Mouse (Mus musculus) left cerebral cortex, postnatal 10 days (tissue): Measurements from ENCODE around the gene Zfp787. TPM values are rescaled to one million over a fixed set of nuclear protein-coding genes. Genes with fewer than 3 reads are reported as not detected.
A peak's percentile ranks its signal among the peaks of the same experiment; 100 is the strongest.
"Not testable (repeated sequence)": the region's sequence is repeated elsewhere in the genome, so short reads cannot be mapped to it uniquely, and the experiment has no call there.

Experiments used
- DNase-seq, 2 experiments: peaks; one replicate each; pipeline ENCODE4 v3.0.0; 2021 to 2022; ENCODE audit warnings: low spot score in 2 of 2, mixed read lengths in 1 of 2; ENCODE audit errors: extremely low spot score in 1 of 2
- intact Hi-C: fragments of 180-260 bp; cut with DNase I; formaldehyde crosslinking; loops from one replicate; pipeline ENCODE4 v1.15.1; 2025
- total RNA-seq, 2 experiments: library from RNA; stranded (reverse); gene quantifications; 2 replicates each; pipeline ENCODE4 v1.2.3; 2021

Zfp787 gene
- total RNA-seq, result 10 to 100 TPM; 26.1 to 27.2 TPM

DNA sequence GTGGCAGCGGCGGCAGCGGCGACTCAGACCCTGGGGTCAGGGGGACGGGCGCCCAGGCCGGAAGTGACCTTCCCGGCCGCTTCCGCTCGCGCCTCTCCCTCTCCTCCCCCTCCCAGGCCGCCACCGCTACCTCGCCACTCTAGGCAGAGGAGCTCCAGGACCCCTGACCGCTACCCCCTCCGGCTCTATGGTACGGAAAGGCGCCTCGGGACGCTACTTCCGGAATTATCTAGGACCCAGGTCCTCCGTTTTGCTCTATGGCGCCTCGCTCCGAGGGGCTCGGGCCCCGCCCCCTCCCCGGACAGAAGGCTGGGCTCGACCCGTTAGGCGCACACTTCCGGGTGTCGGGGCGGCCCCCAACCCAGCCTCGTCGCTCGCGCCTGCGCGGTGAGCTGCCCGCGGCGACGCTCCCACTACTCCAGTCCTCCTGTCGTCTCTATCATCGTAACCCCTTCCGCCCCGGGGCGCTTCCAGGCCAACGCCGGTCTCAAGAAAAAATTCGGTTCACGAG, at the start of gene Zfp787:
TSS of gene Zfp787 (minus strand) at position 97 of the 511 bp plus-strand sequence.
- DNase-seq, result peak; percentile 97 to 99
- intact Hi-C loops, result no loop called here

DNA sequence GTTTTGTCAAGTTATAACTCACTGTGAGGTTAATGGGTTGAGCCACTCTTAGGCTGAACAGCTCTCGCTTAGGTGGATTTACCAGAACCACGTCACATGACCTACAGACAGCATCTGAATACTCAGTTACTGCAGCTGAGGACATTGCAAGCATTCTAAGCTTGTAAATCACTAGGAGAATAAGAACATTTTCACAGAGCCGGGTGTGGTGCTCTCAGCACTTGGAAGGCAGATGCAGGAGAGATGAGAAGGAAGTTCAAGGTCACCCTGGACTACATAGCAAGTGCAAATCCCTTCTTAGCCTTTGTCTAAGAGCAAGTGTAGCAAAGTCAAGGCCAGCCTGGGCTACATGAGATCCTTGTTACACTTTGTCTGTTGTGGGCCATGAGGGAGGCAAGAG, 48.4 kb upstream of the Zfp787 start:
- DNase-seq, result no peak
- intact Hi-C loops, result no loop called here

GRCm38 (mm10) chr7:6196790-6197189, 41.0 kb upstream of the Zfp787 start, which contains the start of gene Galp:
TSS of gene Galp (plus strand) at chr7:6197090.
- DNase-seq, result no peak
- intact Hi-C loops, result no loop called here

GRCm38 (mm10) chr7:6195777-6196176, 40.0 kb upstream of the Zfp787 start:
- no peak for DNase-seq
- intact Hi-C loops, result no loop called here

- DNase-seq, result peak in 1 of 2 experiments; percentile 70
- intact Hi-C loops, result loop anchor here (1.0 kb wide), 1 partner anchor 67 kb away; no protein-coding TSS in a partner anchor
Measured at GRCm38 (mm10) chr7:6194129-6194528, 38.3 kb upstream of the Zfp787 start.

DNA sequence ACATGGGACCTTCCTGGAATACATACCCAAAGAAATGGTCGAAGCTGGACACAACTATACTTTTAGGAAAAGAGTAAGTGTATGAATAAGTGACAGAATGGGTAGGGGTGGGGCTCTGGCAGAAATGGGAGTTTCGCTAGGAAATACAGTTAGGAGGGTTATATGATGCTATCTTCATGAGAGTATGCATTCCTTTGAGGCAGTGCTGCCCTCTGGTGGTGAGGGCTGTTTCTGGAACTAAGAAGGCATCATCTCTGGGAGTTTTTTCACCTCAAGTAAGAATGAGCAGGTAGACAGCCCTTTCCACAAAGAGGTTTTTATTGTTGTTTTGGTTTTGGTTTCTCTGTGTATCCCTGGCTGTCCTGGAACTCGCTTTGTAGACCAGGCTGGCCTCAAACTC, 35.6 kb upstream of the Zfp787 start:
- peak; percentile 55 to 83 for DNase-seq
- intact Hi-C loops, result no loop called here

GRCm38 (mm10) chr7:6189542-6189941, 33.7 kb upstream of the Zfp787 start:
- intact Hi-C loops, result no loop called here
- peak in 1 of 2 experiments; percentile 49 for DNase-seq

DNA sequence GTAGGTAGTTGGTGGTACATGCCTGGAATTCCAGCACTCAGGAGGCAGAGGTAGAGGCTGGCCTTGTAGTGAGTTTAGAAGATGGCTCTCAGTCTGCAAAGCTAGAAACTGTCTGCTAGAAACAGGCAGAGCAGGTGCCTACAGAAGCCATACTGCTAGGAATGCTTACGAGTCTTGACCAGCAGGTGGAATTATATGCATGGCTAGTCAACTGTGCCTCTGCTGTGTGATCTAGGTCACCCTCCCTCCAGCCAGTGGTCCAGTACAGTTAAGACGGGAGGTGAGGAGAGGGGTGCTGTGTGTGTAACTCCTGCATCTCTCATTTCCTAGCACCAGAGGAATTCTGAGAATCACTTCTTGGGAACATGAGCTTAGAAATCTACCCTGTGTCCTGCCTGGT, 31.0 kb upstream of the Zfp787 start:
- DNase-seq, result no peak
- intact Hi-C loops, result no loop called here

- intact Hi-C loops, result no loop called here
- DNase-seq, result no peak
Measured at GRCm38 (mm10) chr7:6186176-6186575, 30.4 kb upstream of the Zfp787 start.

GRCm38 (mm10) chr7:6185391-6185790, 29.6 kb upstream of the Zfp787 start:
- DNase-seq, result no peak
- intact Hi-C loops, result no loop called here

GRCm38 (mm10) chr7:6184521-6184920, 28.7 kb upstream of the Zfp787 start:
- intact Hi-C loops, result no loop called here
- DNase-seq, result no peak

GRCm38 (mm10) chr7:6183802-6184201, 28.0 kb upstream of the Zfp787 start:
- intact Hi-C loops, result no loop called here
- DNase-seq, result peak in 1 of 2 experiments; percentile 31

GRCm38 (mm10) chr7:6182882-6183281, 27.1 kb upstream of the Zfp787 start:
- intact Hi-C loops, result no loop called here
- DNase-seq, result no peak

DNA sequence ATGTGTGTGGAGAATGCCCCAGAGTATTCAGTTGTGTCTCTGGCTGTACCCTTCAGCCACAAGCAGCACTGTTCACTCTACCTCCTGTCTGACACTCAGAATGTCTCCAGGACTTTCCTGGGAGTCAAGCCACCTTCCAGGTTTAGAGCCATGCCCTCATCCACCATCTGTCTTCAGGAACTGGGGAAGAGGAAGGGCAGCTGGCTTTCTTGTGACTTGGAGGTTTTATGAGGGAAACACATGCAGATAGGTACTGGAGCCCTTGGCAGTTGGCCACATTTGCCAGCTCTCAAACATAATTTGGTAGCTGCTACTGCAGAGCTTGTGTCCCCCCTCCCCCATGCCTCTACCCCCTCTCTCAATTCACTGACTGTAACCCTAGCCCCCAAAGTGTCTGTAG, 23.2 kb upstream of the Zfp787 start:
- intact Hi-C loops, result loop anchor here (10.0 kb wide), 1 partner anchor 1094 kb away; the partner anchor contains the start of gene Epn1
- DNase-seq, result no peak

DNA sequence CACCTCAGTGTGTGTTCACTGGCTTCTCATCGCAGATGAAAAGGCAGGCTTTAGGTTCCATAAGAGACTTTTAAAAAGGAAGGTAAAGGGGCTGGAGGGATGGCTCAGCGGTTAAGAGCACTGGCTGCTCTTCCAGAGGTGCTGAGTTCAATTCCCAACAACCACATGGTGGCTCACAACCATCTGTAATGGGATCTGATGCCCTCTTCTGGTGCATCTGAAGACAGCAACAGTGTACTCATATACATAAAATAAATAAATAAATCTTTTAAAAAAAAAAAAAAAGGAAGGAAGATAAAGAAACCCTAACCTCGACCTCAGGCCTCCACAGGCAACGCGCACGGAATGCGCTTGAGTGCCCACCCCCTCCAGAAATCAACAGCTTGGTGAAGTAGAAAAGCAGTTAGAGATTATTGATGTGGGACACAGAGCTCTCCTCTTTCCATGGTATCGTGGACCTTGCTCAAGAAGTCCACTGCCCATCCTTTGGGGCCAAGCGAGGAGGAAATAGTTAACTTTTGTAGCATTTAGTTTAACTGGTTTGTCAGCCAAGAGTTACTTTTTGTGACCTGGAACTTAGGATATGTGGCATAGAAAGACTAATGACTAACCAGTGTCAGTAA, 18.7 kb upstream of the Zfp787 start:
- DNase-seq, result not testable (repeated sequence)
- intact Hi-C loops, result loop anchor here (5.0 to 10.0 kb wide), 2 partner anchors 47 to 1090 kb away; partner anchors contain the start of gene Epn1

DNA sequence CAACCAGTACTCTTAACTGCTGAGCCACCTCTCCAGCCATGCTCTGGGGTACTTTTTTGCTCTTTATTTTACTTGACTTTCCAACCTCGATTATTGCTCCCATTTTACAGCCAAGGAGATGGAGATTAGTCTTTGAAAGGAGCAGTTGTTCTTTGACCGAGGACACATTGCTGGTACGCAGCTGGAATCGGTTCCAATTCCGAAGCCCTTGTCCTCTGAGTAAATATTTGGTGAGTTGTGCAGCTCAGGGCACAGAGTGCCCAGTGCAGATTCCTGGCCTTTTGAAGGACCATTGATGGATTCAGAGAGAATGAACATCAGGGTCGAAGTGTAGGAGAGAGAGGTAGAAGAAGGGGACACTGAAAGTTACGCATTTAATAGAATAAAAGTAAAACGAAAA, 18.1 kb upstream of the Zfp787 start:
- intact Hi-C loops, result loop anchor here (5.0 to 10.0 kb wide), 2 partner anchors 47 to 1089 kb away; partner anchors contain the start of gene Epn1
- DNase-seq, result no peak

DNA sequence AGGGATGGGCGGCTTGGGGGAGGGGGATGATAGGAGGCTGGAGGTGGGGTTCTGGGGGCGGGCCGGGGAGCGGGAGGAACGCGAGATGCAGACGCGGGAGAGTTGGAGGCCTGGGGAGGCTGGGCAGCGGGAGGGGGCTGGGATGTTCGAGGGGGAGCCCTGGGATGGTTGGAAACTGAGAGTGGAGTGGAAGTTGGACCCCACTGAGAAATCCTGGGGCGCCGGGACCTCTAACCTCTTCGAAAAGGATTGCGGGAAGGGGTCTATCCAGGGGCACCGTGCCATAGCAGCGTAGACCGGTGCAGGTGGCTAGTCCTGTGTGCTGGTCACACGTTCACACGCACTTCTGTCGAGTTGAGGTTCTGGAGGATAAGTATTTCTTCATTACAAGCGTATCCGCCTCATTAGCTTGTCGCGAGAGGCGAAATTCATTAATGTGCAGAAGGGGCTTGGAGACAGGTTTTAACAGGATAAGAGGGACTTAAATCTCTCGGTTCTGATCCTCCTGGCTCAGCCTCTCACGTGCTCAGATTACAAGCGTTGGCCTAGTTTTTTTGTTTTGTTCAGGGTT, 17.0 kb upstream of the Zfp787 start:
- no peak for DNase-seq

GRCm38 (mm10) chr7:6172006-6172649, 16.3 kb upstream of the Zfp787 start, which contains the start of gene Zfp444:
TSS of gene Zfp444 (plus strand) at chr7:6172226.
- DNase-seq, result peak; percentile 99

More for the DNA sequence above, 17.0 kb upstream of the Zfp787 start:
- intact Hi-C loops, result loop anchor here (5.0 to 10.0 kb wide), 2 partner anchors 45 to 1088 kb away; partner anchors contain the start of gene Epn1

GRCm38 (mm10) chr7:6171444-6172005, 15.7 kb upstream of the Zfp787 start:
- DNase-seq, result peak; percentile 67 to 84
- intact Hi-C loops, result loop anchor here (5.0 to 10.0 kb wide), 2 partner anchors 44 to 1087 kb away; partner anchors contain the start of gene Epn1

More at GRCm38 (mm10) chr7:6172006-6172649, 16.3 kb upstream of the Zfp787 start, which contains the start of gene Zfp444:
- intact Hi-C loops, result loop anchor here (5.0 to 10.0 kb wide), 2 partner anchors 45 to 1087 kb away; partner anchors contain the start of gene Epn1
